Mouse (Mus musculus): ENCODE data around the gene Ehd2.

Ehd2 gene

DNA sequence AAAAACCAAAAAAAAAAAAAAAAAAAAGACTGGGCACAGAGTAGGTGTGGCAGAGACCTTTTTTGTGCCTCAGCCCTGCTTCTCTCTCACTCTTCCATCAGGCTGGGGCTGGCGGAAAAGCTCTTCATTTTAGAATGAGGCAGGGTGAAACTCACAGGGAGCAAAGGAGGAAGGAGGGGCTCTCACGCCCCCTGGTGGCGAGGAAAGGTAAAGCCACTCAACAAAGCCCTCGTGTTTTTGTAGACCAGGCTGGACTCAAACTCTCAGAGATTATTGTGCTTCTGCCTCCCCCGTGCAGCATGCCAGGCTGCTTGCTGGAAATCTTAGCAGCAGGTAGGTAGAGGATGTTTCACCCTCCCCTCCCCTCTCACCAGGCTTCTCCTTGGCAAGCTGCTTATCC is 7.3 kb upstream of the Ehd2 start:
- DNase-seq: peak; percentile 76

DNA sequence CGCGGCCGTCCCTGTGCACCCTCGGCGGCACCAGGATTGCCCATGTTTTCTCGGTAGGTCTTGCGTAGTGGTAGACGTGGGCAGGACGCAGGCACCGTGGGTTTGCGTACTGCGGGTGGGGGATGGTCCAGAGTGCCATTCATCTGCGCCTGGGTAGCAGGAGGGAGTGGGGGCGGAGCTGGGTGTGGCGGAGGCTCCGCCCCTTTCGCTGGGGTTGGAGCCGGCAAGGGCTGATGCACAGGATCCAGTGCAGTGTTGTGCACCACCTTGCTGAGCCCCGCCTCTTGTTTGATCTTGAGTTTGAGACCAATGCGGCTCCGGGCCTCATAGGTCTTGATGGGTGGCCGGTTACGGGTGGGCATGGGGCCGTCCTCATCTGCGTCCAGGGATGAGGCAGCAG is 4.9 kb upstream of the Ehd2 start:
- DNase-seq: no peak

DNA sequence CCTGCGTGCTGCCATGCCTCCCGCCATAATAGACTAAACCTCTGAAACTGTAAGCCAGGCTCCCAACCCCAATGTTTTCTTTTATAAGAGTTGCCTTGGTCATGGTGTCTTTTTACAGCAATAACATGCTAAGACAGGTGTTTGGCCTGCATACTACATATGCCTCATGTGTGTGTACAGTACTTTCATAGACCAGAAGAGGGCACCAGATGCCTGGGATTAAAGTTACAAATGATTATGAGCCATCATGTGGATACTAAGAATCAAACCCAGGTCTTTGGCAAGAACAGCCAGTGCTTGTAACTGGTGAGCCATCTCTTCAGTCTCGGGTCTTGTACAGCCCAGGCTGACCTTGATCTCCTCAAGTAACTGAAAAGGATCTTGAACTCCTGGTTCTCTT is 2.3 kb upstream of the Ehd2 start:
- DNase-seq: no peak

- no peak for DNase-seq
Observed at GRCm38 (mm10) chr7:15968322-15968721, 955 bp upstream of the Ehd2 start.

DNA sequence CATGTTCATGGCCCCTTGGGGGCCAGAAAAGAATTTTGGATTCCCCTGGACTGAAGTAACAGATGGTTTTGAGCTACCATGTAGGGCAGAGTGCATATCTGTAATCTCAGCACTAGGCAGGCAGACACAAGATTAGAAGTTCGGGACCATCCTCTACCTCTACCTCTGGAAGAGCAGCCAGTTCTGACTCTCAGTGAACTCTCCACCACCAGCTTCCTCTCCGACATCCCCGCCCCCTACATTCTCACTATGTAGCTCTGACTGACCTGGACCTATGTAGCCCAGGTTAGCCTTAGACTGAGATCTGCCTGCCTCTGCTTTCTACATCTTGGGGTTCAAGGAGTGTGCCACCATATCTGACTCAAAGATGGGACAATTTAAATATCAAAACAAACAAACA is 878 bp downstream of the Ehd2 start:
- no peak for DNase-seq

DNA sequence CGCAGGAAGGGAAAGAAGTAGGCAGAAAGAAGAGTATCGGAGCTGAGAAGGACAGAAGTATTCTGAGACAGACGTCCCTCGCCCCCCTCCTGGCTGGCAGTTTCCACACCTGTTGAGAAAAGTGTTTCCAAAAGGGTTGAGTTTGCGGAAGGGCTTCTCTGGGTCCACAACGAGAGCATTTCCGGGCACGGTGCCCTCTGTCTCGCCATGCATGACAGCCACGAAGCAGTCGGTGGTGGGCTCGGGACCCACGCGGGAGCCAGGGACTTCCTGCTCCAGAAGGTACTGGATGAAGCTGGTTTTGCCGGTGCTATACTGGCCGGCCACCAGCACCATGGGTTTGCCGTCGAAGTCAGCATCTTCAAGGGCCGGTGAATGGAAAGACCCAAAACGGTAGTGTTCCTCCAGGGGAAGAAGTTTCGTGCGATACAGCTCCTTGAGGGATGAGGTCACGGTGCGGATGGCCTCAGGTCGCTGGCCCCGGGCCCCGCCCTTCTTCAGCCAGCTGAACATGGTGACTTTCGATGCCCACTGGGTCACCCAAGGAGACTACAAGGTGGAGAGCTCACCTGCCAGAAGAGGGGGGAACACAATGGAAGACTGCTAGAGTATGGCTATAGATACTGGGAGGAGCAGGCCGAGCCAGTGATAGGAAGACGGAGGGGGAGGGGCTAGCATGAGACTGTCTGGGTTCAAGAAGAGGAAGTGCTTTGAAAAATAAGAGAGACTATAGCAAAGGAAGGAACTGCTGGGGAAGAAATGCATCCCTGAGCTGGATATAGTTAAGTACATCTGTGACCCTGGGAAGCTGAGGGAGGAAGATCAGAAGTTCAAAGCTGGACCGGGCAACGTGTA is 3.3 kb downstream of the Ehd2 start:
- peak; percentile 49 for DNase-seq

GRCm38 (mm10) chr7:15962311-15963288 is 4.8 kb downstream of the Ehd2 start:
- peak; percentile 91 for DNase-seq

- DNase-seq: no peak
Observed at GRCm38 (mm10) chr7:15961798-15962197, 5.6 kb downstream of the Ehd2 start.

DNA sequence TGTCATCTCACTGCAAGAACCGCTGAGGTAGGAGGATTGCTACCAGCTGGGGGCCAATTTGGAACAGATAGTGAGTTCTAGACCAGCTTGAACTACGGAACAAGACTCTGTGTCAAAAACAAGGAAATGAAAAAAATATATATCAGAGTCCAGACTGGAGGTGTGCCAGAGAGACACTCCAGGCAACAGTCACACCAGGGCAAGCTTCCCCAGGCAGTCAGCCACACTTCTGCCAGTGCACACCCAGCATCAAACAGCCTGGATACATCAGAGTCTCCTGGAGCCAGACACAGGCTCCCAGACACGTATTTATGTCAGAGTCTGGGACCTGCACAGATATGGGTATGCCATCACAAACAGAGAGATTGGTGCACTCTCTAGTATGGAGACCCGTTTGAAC is 6.1 kb downstream of the Ehd2 start:
- peak; percentile 52 for DNase-seq

DNA sequence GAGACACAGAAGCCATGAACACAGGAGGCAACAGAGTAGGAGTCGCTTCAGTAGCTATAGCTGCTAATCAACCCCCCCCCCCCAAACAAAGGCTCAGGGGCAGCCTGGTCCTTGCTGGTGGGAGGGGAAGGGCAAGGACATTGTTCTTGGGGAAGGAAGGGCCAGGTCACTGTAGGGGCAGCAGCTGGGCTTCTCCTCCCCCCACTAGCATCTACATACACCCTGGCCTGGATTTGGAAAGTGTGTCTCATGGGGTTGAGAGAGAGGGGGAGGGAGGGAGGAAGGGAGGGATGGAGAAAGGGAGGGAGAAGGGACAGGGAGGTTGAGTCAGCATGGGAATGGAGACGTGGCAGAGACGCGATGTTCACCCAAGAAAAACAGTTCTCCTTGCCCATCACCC is 6.7 kb downstream of the Ehd2 start:
- DNase-seq: no peak

DNA sequence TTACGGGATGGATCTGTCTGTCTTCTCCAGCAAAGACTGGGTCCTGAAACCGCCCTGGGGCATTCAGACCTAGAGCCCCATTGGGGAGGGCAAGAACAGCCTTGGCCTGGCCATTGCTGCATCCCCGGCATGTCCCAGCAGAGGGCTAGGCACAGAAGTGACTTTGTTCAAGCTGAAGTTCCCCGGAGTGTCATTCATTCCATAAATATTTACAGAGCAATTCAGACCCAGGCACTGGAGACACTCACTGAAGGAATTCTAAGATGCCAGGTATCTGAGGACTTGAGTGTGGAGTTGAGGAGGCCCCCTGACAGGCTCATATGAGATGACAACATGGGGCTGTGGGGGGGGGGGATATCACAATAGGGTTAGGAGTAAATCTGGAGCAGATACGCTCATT is 11.2 kb downstream of the Ehd2 start:
- no peak for DNase-seq

GRCm38 (mm10) chr7:15955509-15955908 is 11.9 kb downstream of the Ehd2 start:
- no peak for DNase-seq

- peak; percentile 82 for DNase-seq
Observed at GRCm38 (mm10) chr7:15954978-15955443, 12.4 kb downstream of the Ehd2 start.

DNA sequence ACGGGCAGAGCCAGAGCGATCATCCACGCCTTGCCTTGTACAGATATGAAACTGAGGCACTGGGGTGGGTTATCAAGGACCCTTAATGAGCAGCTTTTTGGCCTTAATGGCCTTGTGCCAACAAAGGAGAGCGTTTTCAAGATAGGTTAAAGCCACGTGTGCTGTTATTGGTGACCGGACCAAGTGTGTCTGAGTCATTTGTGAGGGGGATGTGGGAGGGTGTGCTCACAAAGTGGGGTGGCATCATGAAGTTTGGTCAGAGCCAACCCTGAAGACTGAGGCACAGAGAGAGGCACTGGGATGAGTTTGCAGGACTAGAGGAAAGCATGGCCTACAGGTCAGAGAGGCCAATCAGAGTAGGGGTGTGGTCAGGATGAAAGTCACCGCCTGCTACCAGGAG is 12.9 kb downstream of the Ehd2 start:
- DNase-seq: no peak

GRCm38 (mm10) chr7:15953307-15954074 is 13.9 kb downstream of the Ehd2 start:
- DNase-seq: peak; percentile 49

DNA sequence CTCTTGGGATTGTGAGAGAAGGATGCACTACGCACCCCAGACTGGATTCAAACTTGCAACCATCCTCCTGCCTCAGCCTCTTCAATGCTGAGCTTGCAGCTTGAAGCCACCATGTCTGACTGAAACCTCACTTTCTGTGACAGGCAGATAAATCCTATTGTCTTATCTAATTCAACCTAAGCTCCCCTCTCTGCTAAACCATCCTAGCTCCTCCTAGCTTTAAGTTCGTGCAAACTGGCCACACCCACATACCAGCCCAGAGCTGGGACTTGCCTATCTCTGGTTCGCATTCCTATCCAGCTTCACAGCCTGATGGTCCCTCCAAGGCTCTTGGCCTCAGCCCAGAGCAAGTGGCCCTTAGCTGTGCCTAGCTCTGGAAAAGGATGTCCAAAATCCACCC is 15.0 kb downstream of the Ehd2 start:
- DNase-seq: no peak

GRCm38 (mm10) chr7:15950008-15950407 is 17.4 kb downstream of the Ehd2 start:
- DNase-seq: no peak

DNA sequence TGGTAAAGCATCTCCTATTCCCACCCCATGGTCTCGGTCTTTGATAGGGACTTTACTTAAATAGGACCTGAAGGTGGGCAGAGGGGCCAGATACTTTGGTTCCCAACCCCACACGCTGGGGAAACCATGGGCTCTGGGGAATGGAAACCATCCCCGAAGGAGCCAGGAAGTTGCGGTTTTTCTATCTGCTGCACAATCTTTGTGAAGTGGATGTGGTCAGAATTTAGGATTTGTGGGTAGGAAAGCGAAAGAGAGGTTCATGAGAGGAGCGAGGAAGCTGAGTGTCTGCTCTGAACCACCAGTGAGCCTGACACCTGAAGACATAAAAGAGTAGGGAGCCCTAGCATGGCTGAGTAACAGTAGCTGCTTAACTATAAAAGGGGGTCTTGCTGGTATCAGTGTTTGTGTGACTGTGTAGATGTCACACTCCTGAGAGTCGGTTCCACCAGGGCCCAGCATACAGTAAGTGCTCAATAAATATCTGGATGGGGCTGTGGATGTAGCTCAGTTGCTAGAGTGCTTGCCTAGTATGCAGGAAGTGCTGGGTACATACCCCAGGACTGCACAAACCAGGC is 18.1 kb downstream of the Ehd2 start:
- no peak for DNase-seq

DNA sequence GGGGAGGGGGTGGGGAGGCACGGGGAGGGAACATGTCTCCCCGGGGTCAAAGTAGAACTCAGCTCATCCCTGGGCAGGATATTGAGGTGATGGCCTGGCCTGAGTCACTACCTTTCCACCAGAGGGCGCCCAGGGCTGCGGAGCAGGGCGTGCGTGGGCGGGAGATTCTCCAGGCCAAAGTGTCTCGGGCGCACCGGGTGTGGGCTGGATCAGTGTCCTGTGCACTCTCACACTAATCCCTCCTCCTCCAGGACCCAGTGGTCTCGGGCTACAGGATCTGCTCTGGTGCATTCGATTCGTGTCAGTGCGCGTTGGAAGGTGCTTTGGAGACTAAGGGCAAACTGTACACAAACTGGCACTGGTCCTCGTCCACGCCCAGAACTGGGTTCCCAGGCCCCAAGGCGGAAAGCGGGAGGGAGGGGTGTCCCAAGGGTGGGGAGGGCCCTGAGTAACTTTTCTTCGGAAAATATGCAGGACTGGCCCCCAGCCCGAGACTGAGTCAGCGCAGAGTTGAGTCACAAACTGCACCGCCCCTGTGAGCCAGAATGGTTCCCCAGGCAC is 18.9 kb downstream of the Ehd2 start:
- DNase-seq: peak; percentile 93

DNA sequence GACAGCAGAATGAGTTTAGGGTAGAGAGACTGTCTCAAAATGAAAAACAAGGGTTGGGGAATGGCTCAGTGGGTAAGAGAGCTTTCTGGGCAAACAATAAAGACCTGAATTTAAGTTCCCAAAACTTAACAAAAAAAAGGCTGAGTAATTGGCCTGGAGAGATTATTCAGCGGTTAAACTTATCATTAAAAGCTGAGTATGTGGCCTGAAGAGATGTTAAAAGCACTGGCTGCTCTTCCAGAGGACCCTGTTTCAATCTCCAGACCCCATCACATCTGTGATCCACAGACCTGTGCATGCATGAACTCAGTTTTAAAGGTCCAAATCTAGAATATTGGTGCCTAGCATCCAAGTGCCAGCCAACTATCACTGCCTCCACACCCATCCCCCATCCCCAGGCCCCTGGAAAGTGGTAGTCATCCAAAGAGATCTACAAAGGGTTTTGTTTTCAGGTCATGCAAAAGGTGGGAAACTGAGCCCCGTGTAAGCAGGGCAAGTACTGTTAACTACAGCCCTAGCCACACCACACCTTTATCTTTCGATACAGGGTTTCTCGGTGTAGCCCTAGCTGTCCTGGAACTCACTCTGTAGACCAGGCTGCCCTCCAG is 19.6 kb downstream of the Ehd2 start:
- DNase-seq: no peak

GRCm38 (mm10) chr7:15945721-15946536 is 21.4 kb downstream of the Ehd2 start, which contains the start of gene Nop53:
Gene Nop53 (minus strand): TSS chr7:15946074.
- peak; percentile 95 for DNase-seq

All from kidney, postnatal 10 days (tissue).